Mouse (Mus musculus): ENCODE measurements around the gene Alox5ap. TPM values are rescaled to one million over a fixed set of nuclear protein-coding genes. Genes with fewer than 3 reads are reported as not detected.

Gene Alox5ap
- polyA plus RNA-seq (2014; fragmentation: Nextera tagmentation; extraction: Ambion mirVana), result 12.6 and 12.8 TPM in 2 replicates

DNA sequence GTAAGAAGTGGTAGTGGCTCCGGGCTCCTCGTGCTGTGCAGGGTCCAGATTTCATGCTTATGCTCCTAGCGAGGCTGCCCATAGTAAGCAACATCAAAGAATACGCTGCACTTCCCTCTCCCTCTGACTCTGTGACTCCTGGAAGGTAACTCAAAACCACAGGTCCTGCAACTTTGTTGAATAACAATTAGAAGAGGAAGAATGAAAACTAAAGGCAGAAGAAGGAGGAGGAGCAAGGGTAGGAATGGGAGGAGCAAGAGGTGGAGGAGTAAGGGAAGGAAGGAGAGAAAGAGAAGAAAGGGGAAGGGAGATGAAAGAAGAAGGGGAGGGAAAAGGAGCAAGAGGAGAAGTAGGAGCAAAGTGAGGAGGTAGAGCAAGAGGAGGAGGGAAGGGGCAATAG, at the start of gene Alox5ap:
TSS of gene Alox5ap (plus strand) at position 363 of the 400 bp plus-strand sequence.
- H3K4me3 ChIP-seq (ENCODE audit: low read length), result no peak within 1 kb of the TSS
- 47% methylated on average over 4 of the region's 4 CpGs for WGBS
- no peak within 1 kb of the TSS for H3K4me2 ChIP-seq (replicated peaks; ENCODE audit: low read depth, low read length)
- H3K27me3 ChIP-seq (ENCODE audit: control insufficient read depth, insufficient read depth, low read length), result no peaks in the 10 kb centered on the region
- H3K27ac ChIP-seq (ENCODE audit: low read depth, low read length), result no peak within 1 kb of the TSS
- no peak within 1 kb of the TSS for H3K9ac ChIP-seq (ENCODE audit: low read depth, low read length)
- H3K9me3 ChIP-seq (ENCODE audit: control insufficient read depth, low read length), result no peaks in the 10 kb centered on the region
- H3K36me3 ChIP-seq (ENCODE audit: control insufficient read depth, insufficient read depth, low read length), result no peaks in the 10 kb centered on the region
- no peaks in the 10 kb centered on the region for H3K4me1 ChIP-seq (ENCODE audit: control insufficient read depth, insufficient read depth, low read length)
- ATAC-seq (ENCODE audit: low FRiP score, low TSS enrichment), result no peak

DNA sequence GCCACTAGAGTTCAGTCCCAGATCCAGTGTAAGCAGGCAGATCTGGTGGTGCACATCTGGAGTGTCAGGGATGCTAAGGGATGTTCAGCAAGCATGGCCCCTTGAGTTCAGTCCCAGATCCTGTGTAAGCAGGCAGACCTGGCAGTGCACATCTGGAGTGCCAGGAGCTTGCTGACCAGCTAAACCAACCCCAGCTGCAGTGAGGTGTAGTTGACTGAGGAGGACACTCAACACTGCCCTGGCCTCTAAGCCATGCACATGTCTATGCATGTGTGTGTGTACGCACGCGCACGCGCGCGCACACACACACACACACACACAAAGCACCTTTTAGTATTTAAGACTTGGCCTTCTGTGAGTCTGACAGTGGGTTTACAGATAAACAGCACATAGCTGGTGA, 49.0 kb upstream of the Alox5ap start:
- H3K9ac ChIP-seq (ENCODE audit: low read depth, low read length), result no peak overlapping the region
- H3K27me3 ChIP-seq (ENCODE audit: control insufficient read depth, insufficient read depth, low read length), result no peaks in the 10 kb centered on the region
- no peak overlapping the region for H3K4me2 ChIP-seq (replicated peaks; ENCODE audit: low read depth, low read length)
- ATAC-seq (ENCODE audit: low FRiP score, low TSS enrichment), result no peak
- H3K36me3 ChIP-seq (ENCODE audit: control insufficient read depth, insufficient read depth, low read length), result peaks cover 55% of the 10 kb centered on the region
- no peak overlapping the region for H3K4me3 ChIP-seq (ENCODE audit: low read length)
- 99% methylated on average over 7 of the region's 7 CpGs for WGBS
- H3K9me3 ChIP-seq (ENCODE audit: control insufficient read depth, low read length), result no peaks in the 10 kb centered on the region
- no peak overlapping the region for H3K27ac ChIP-seq (ENCODE audit: low read depth, low read length)
- no peaks in the 10 kb centered on the region for H3K4me1 ChIP-seq (ENCODE audit: control insufficient read depth, insufficient read depth, low read length)

DNA sequence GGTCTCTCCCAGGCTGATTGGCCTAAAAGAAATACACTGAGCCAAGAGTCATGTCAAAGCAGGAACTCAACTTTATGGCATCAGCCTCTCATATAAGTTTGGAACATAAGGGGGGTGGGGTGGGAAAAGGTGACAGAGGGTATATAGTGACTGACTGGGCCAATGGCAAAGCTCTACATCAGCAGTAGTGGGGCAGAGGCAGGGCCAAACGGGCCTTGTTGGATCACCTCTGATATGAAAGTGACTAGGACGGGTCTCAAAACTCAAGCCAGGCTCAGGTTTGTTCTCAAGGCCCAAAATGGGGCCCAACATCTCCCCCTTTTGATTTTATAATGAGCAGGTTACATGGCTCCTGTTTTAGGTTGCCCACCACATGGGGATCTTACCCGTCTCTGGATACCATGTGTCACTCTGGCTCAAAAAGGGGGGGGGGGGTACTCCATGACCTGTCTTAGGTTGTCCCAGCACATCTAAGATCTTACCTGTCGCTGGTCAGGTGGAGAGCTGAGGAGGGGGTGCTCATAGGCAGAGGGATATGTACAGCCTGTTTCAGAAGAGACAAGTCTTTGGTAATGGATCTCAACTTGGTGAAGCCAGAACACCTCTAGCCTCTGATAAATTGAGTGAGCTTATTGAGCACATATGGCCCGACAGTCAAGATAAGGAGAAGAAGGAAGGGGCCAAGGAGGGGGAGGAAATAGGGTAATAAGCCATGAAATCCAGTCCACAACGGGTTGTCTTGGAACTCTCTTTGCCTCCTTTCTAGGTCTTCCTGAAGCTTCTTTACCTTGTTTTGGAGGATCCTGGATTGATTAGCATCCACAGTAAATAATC, 46.8 kb upstream of the Alox5ap start:
- H3K36me3 ChIP-seq (ENCODE audit: control insufficient read depth, insufficient read depth, low read length), result peaks cover 40% of the 10 kb centered on the region
- no peak overlapping the region for H3K9ac ChIP-seq (ENCODE audit: low read depth, low read length)
- no peak overlapping the region for H3K27ac ChIP-seq (ENCODE audit: low read depth, low read length)
- WGBS, result 86% methylated on average over 6 of the region's 6 CpGs
- no peaks in the 10 kb centered on the region for H3K9me3 ChIP-seq (ENCODE audit: control insufficient read depth, low read length)
- no peak overlapping the region for H3K4me2 ChIP-seq (replicated peaks; ENCODE audit: low read depth, low read length)
- H3K4me1 ChIP-seq (ENCODE audit: control insufficient read depth, insufficient read depth, low read length), result no peaks in the 10 kb centered on the region
- no peaks in the 10 kb centered on the region for H3K27me3 ChIP-seq (ENCODE audit: control insufficient read depth, insufficient read depth, low read length)
- H3K4me3 ChIP-seq (ENCODE audit: low read length), result no peak overlapping the region
- no peak for ATAC-seq (ENCODE audit: low FRiP score, low TSS enrichment)

DNA sequence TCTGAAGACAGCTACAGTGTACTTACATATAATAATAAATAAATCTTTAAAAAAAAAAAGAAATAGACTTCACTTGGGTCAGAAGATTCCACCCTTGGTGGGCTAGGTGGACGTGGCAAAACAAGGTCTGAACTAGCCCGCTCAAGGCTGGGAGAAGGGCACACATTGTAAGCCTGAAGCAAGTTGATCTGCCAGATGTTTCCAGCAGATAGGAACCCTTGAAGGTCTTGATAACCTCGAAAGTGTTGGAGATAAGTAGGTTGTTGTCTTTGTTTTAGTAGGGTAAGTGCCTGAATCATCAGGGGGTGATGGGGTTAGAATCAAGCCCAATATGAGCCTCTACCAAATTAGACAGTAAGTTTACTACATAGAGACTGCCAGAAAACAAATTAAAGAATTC, 45.1 kb upstream of the Alox5ap start:
- no peak overlapping the region for H3K27ac ChIP-seq (ENCODE audit: low read depth, low read length)
- 86% methylated on average over 3 of the region's 3 CpGs for WGBS
- no peak overlapping the region for H3K4me2 ChIP-seq (replicated peaks; ENCODE audit: low read depth, low read length)
- H3K9ac ChIP-seq (ENCODE audit: low read depth, low read length), result no peak overlapping the region
- H3K36me3 ChIP-seq (ENCODE audit: control insufficient read depth, insufficient read depth, low read length), result peaks cover 22% of the 10 kb centered on the region
- ATAC-seq (ENCODE audit: low FRiP score, low TSS enrichment), result no peak
- no peaks in the 10 kb centered on the region; the same call in 1 of the 2 replicates for H3K4me1 ChIP-seq (ENCODE audit: control insufficient read depth, insufficient read depth, low read length)
- H3K27me3 ChIP-seq (ENCODE audit: control insufficient read depth, insufficient read depth, low read length), result no peaks in the 10 kb centered on the region
- no peak overlapping the region for H3K4me3 ChIP-seq (ENCODE audit: low read length)
- no peaks in the 10 kb centered on the region for H3K9me3 ChIP-seq (ENCODE audit: control insufficient read depth, low read length)

DNA sequence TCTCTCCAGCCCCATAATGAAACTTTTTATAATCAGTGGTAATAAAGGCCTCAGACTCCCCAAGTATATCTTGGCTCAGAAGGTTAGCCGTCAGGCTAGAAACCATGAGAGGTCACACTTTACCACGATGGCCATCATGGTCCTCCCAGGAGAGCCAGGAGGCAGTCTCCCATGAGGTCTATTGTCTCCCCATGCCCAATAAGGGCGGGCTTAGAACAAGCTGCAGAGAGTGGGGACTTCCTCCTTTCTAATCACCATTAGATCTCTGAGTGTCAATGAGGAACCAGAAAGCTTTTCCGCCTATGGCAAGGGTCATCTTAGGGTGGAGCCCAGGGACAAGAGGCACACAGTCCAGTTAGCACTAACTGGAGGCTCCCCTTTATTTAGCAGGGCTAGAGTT, 43.2 kb upstream of the Alox5ap start:
- Histone ChIP-seq H3K4me1 (ENCODE audit: control insufficient read depth, insufficient read depth, low read length) (peaks cover 6% of the 10 kb centered on the region; the same call in 1 of the 2 replicates), H3K9me3 (ENCODE audit: control insufficient read depth, low read length) (no peaks in the 10 kb centered on the region), H3K27me3 (ENCODE audit: control insufficient read depth, insufficient read depth, low read length) (no peaks in the 10 kb centered on the region), H3K4me3 (ENCODE audit: low read length) (no peak overlapping the region), H3K36me3 (ENCODE audit: control insufficient read depth, insufficient read depth, low read length) (peaks cover 4% of the 10 kb centered on the region; the same call in 1 of the 2 replicates), H3K9ac (ENCODE audit: low read depth, low read length) (no peak overlapping the region), H3K27ac (ENCODE audit: low read depth, low read length) (no peak overlapping the region), H3K4me2 (replicated peaks; ENCODE audit: low read depth, low read length) (no peak overlapping the region)
- 87% methylated on average over 4 of the region's 4 CpGs for WGBS
- no peak for ATAC-seq (ENCODE audit: low FRiP score, low TSS enrichment)

DNA sequence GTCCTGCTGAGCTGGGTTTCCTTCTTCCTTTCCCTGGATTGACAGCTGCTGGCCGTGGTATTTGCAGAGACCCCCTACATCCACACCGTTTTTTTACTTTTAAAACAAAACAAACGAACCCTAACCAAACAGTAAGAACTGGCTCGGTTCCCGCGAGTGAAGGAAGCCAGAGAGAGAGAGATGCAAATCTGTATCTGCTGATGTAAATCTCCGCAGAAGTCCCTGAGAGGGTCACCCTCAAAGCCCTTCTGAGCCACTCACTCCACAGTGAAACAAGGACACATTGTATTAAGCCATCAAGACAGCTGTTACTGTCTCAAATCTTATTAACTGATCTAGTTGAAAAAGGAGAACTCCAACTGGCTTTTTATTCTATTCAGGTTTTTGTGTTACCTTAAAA, 39.9 kb upstream of the Alox5ap start:
- Histone ChIP-seq H3K27ac (ENCODE audit: low read depth, low read length) (no peak overlapping the region), H3K9ac (ENCODE audit: low read depth, low read length) (no peak overlapping the region), H3K4me1 (ENCODE audit: control insufficient read depth, insufficient read depth, low read length) (peaks cover 9% of the 10 kb centered on the region; the same call in 1 of the 2 replicates), H3K36me3 (ENCODE audit: control insufficient read depth, insufficient read depth, low read length) (no peaks in the 10 kb centered on the region), H3K4me2 (replicated peaks; ENCODE audit: low read depth, low read length) (no peak overlapping the region), H3K9me3 (ENCODE audit: control insufficient read depth, low read length) (no peaks in the 10 kb centered on the region), H3K27me3 (ENCODE audit: control insufficient read depth, insufficient read depth, low read length) (no peaks in the 10 kb centered on the region), H3K4me3 (ENCODE audit: low read length) (no peak overlapping the region)
- no peak for ATAC-seq (ENCODE audit: low FRiP score, low TSS enrichment)
- 12% methylated on average over 7 of the region's 7 CpGs for WGBS

DNA sequence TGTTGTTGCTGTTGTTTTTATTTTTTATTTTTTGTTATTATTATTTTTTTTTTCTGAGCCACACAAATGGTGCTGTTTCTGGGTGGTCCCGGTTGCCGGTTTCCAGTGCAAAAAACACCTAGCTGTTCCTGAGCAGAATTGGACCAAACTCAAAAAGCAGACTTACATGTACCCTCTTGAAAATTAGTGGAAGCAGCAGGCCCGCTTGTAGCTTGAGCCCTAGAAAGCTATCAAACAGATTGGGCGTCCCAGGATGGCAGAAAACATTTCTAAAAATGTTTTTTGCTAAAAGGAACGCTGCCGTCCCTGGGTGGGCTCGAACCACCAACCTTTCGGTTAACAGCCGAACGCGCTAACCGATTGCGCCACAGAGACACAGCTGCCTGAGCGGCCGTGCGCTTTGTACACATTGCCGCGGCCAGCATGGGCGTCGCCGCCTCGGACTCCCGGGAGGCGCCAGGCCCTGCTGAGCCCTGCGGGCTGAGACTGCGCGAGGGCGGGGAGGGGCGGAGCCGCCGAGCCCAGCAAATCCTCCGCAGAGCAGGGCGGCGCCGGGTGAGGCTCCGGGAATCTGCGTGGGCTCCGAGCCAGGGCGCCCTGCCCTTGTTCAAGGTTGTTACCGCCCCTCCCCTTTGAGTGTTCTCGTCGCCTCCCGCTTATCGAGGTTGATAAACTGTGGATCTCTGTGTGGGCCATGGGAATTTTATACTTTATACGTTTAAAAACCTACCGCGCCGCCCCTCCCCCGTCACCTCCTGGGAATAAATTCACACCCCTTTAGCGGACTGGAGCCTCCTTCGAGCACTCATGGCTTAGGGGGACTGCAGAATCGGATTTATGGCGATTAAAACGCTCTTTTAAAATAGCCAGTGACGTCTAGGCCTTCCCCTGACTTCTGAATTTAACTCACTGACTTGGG, 35.6 kb upstream of the Alox5ap start:
- Histone ChIP-seq H3K27me3 (ENCODE audit: control insufficient read depth, insufficient read depth, low read length) (no peaks in the 10 kb centered on the region), H3K9me3 (ENCODE audit: control insufficient read depth, low read length) (no peaks in the 10 kb centered on the region), H3K36me3 (ENCODE audit: control insufficient read depth, insufficient read depth, low read length) (no peaks in the 10 kb centered on the region), H3K9ac (ENCODE audit: low read depth, low read length) (peak overlapping the region; percentile 64; the same call in 1 of the 2 replicates), H3K4me2 (replicated peaks; ENCODE audit: low read depth, low read length) (peak overlapping the region; percentile 39), H3K27ac (ENCODE audit: low read depth, low read length) (peak overlapping the region; percentile 83), H3K4me1 (ENCODE audit: control insufficient read depth, insufficient read depth, low read length) (peaks cover 9% of the 10 kb centered on the region; the same call in 1 of the 2 replicates), H3K4me3 (ENCODE audit: low read length) (peak overlapping the region; percentile 56)
- 3% methylated on average over 50 of the region's 55 CpGs for WGBS
- ATAC-seq (ENCODE audit: low FRiP score, low TSS enrichment), result peak; percentile 100

DNA sequence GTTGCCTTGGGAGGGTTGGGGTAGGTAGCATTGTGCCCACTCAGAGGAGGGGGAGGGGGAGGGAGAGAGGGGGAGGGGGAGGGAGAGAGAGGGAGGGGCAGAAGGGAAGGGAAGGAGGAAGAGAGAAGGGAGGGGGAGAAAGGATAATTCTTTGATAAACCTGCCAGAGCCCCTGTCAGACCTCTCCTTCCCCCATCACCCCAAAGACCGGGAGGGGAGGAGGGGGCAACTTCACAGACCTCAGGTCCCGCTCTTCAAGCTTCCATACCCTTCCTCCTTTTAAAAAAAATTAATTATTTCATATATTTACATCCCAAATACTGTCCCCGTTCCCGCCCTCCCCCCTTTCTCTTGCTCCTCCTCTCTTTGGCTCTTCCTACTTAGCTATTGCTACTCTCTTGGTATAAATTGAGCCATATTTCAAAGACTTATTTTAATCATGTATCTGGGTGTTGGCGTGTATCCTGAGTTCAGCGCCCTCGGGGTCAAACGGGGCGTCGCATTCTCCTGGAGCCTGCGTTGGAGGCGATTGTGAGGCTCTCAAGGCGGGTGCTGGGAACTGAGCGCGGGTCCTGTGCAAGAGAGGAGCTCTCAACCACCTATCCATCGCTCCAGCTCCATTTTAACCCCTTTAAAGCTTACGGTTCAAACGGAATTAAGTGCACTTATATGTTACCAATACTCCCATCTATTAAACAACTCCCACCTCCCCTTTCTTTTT, 34.8 kb upstream of the Alox5ap start:
- Histone ChIP-seq H3K27ac (ENCODE audit: low read depth, low read length) (peak overlapping the region; percentile 83), H3K4me1 (ENCODE audit: control insufficient read depth, insufficient read depth, low read length) (peaks cover 9% of the 10 kb centered on the region; the same call in 1 of the 2 replicates), H3K9me3 (ENCODE audit: control insufficient read depth, low read length) (no peaks in the 10 kb centered on the region), H3K4me2 (replicated peaks; ENCODE audit: low read depth, low read length) (peak overlapping the region; percentile 39), H3K36me3 (ENCODE audit: control insufficient read depth, insufficient read depth, low read length) (no peaks in the 10 kb centered on the region), H3K27me3 (ENCODE audit: control insufficient read depth, insufficient read depth, low read length) (no peaks in the 10 kb centered on the region), H3K9ac (ENCODE audit: low read depth, low read length) (peak overlapping the region; percentile 64; the same call in 1 of the 2 replicates), H3K4me3 (ENCODE audit: low read length) (peak overlapping the region; percentile 56)
- WGBS, result 78% methylated on average over 18 of the region's 18 CpGs
- peak; percentile 25; the same call in 1 of the 2 replicates for ATAC-seq (ENCODE audit: low FRiP score, low TSS enrichment)

Data from kidney, embryonic 14.5 days (tissue).